Comparison of ENCODE assay signal across 8 mouse cellular contexts in genomic region chrX:94177715-94178340, GRCm38 (mm10). TPM values are rescaled to one million over a fixed set of nuclear protein-coding genes. Genes with fewer than 3 reads are reported as not detected.
DNase-seq lines count a peak whose midpoint lies in the region; ATAC-seq and TF ChIP-seq lines count a peak whose summit lies in the region.

No protein-coding gene starts in this region.

- H3K9ac ChIP-seq in kidney, embryonic 15.5 days = peak overlapping the region; percentile 47

- peak overlapping the region; percentile 100 for H3K27ac ChIP-seq in bone marrow macrophage, adult 2 months (ENCODE audit: insufficient read depth, low read depth, low read length)
- H3K27ac ChIP-seq in embryonic fibroblast, embryonic 13.5 days (ENCODE audit: insufficient read depth, low read length) = peak overlapping the region; percentile 100
- peak overlapping the region; percentile 93 for H3K27ac ChIP-seq in heart, embryonic 10.5 days
- peak overlapping the region; percentile 99 for H3K27ac ChIP-seq in kidney, embryonic 15.5 days

- no peak for TF ChIP-seq POLR2A in bone marrow macrophage, adult 2 months (IDR thresholded peaks at IDR 0.05; ENCODE audit: borderline replicate concordance, low read depth, low read length)
- TF ChIP-seq POLR2A in embryonic fibroblast, embryonic 13.5 days (IDR thresholded peaks at IDR 0.05; ENCODE audit: low read depth, low read length) = peak; percentile 89

- peak; percentile 93 for DNase-seq in A20 (ENCODE audit: low read depth, low spot score)
- DNase-seq in heart, embryonic 10.5 days (ENCODE audit: low spot score) = peak; percentile 96
- DNase-seq in liver = peak; percentile 90
- peak; percentile 81 to 93 for DNase-seq in spleen, postnatal 4 days (ENCODE audit: low spot score in 2 of 2)

- peak; percentile 100 for ATAC-seq in kidney, embryonic 15.5 days (replicated peaks; ENCODE audit: low FRiP score)
- peak; percentile 99 for ATAC-seq in monocyte, adult 5-6 weeks (replicated peaks; ENCODE audit: insufficient number of reproducible peaks, low FRiP score, low TSS enrichment, poor library complexity, severe bottlenecking)

- peaks cover 23% of the 10 kb centered on the region; the same call in 1 of the 2 replicates for H3K27me3 ChIP-seq in heart, embryonic 10.5 days (ENCODE audit: insufficient read depth, poor library complexity, severe bottlenecking)
- peaks cover 49% of the 10 kb centered on the region for H3K27me3 ChIP-seq in kidney, embryonic 15.5 days

- 0 out of 2 replicates have a peak, but pooled peaks cover 2% of the 10 kb centered on the region for H3K4me1 ChIP-seq in bone marrow macrophage, adult 2 months (ENCODE audit: control insufficient read depth, insufficient read depth, low read length)
- H3K4me1 ChIP-seq in embryonic fibroblast, embryonic 13.5 days (ENCODE audit: control insufficient read depth, insufficient read depth, low read length) = no peaks in the 10 kb centered on the region
- no peaks in the 10 kb centered on the region for H3K4me1 ChIP-seq in heart, embryonic 10.5 days
- H3K4me1 ChIP-seq in kidney, embryonic 15.5 days = 0 out of 2 replicates have a peak, but pooled peaks cover 3% of the 10 kb centered on the region

- no peaks in the 10 kb centered on the region for H3K9me3 ChIP-seq in heart, embryonic 10.5 days
- no peaks in the 10 kb centered on the region for H3K9me3 ChIP-seq in kidney, embryonic 15.5 days (replicated peaks)

- H3K4me2 ChIP-seq in kidney, embryonic 15.5 days = peak overlapping the region; percentile 63

- peak overlapping the region; percentile 79 for H3K4me3 ChIP-seq in bone marrow macrophage, adult 2 months (ENCODE audit: insufficient read depth, low read length)
- peak overlapping the region; percentile 61 for H3K4me3 ChIP-seq in embryonic fibroblast, embryonic 13.5 days (ENCODE audit: insufficient read depth, low read length)
- peak overlapping the region; percentile 65 for H3K4me3 ChIP-seq in heart, embryonic 10.5 days
- peak overlapping the region; percentile 55 for H3K4me3 ChIP-seq in kidney, embryonic 15.5 days (replicated peaks)

- under 1% methylated on average over 55 of the region's 55 CpGs for WGBS in heart, embryonic 10.5 days
- under 1% methylated on average over 45 of the region's 55 CpGs for WGBS in kidney, embryonic 15.5 days

- H3K36me3 ChIP-seq in heart, embryonic 10.5 days = no peaks in the 10 kb centered on the region
- H3K36me3 ChIP-seq in kidney, embryonic 15.5 days = no peaks in the 10 kb centered on the region

- TF ChIP-seq CTCF in bone marrow macrophage, adult 2 months (IDR thresholded peaks at IDR 0.05; ENCODE audit: low read depth, low read length) = no peak
- no peak for TF ChIP-seq CTCF in embryonic fibroblast, embryonic 13.5 days (IDR thresholded peaks at IDR 0.05; ENCODE audit: borderline replicate concordance, insufficient read depth, low read length)

RNA-seq across cellular contexts. Expression of gene Eif2s3x, which starts 34.8 kb away (rescaled TPM):
- 105 and 108 TPM in 2 replicates for polyA plus RNA-seq in bone marrow macrophage, adult 2 months (2012; ENCODE audit: insufficient read depth, insufficient read length, missing spikeins)
- 147 and 151 TPM in 2 replicates for polyA plus RNA-seq in embryonic fibroblast, embryonic 13.5 days (2011; ENCODE audit: insufficient read length, low read depth, missing spikeins)
- 69.5 and 75.3 TPM in 2 replicates for polyA plus RNA-seq in heart, embryonic 10.5 days (2016; fragmentation: Nextera tagmentation; extraction: Ambion mirVana)
- polyA plus RNA-seq in kidney, embryonic 15.5 days (2015; fragmentation: Nextera tagmentation; extraction: Ambion mirVana) = 74.7 and 79.2 TPM in 2 replicates
- total RNA-seq in monocyte, adult 5-6 weeks (2017) = 67.6 to 107 TPM (median 71.9 TPM) in 3 replicates

RNA-seq across cellular contexts. Expression of gene Zfx, which starts 54.3 kb away (rescaled TPM):
- 22.7 and 23.3 TPM in 2 replicates for polyA plus RNA-seq in bone marrow macrophage, adult 2 months (2012; ENCODE audit: insufficient read depth, insufficient read length, missing spikeins)
- polyA plus RNA-seq in embryonic fibroblast, embryonic 13.5 days (2011; ENCODE audit: insufficient read length, low read depth, missing spikeins) = 34.2 and 39.5 TPM in 2 replicates
- polyA plus RNA-seq in heart, embryonic 10.5 days (2016; fragmentation: Nextera tagmentation; extraction: Ambion mirVana) = 21.7 and 25.7 TPM in 2 replicates
- polyA plus RNA-seq in kidney, embryonic 15.5 days (2015; fragmentation: Nextera tagmentation; extraction: Ambion mirVana) = 30.0 and 32.4 TPM in 2 replicates
- total RNA-seq in monocyte, adult 5-6 weeks (2017) = 43.6 to 50.7 TPM (median 46.5 TPM) in 3 replicates

RNA-seq across cellular contexts. Expression of gene Klhl15, which starts 56.6 kb away (rescaled TPM):
- polyA plus RNA-seq in bone marrow macrophage, adult 2 months (2012; ENCODE audit: insufficient read depth, insufficient read length, missing spikeins) = 5.7 and 6.5 TPM in 2 replicates
- polyA plus RNA-seq in embryonic fibroblast, embryonic 13.5 days (2011; ENCODE audit: insufficient read length, low read depth, missing spikeins) = 4.5 and 6.5 TPM in 2 replicates
- polyA plus RNA-seq in heart, embryonic 10.5 days (2016; fragmentation: Nextera tagmentation; extraction: Ambion mirVana) = 4.6 and 4.9 TPM in 2 replicates
- polyA plus RNA-seq in kidney, embryonic 15.5 days (2015; fragmentation: Nextera tagmentation; extraction: Ambion mirVana) = 8.3 and 9.3 TPM in 2 replicates
- total RNA-seq in monocyte, adult 5-6 weeks (2017) = 8.4 to 10.7 TPM (median 8.6 TPM) in 3 replicates

Comparison
In these comparisons a context has a peak if more than half of its experiments do, and no peak if none do; other contexts are left out.
1. Peak in every context shown above with its lines: DNase-seq, ATAC-seq, H3K4me3 ChIP-seq and H3K27ac ChIP-seq.